Mouse (Mus musculus): ENCODE results near the gene Spag9. TPM values are rescaled to one million over a fixed set of nuclear protein-coding genes. Genes with fewer than 3 reads are reported as not detected.

The Spag9 gene
- polyA plus RNA-seq, 1 experiment from 2014 or later, result 89.3 TPM

GRCm38 (mm10) chr11:93987625-93988327 lies 8.1 kb upstream of the Spag9 start:
- H3K4me2 ChIP-seq, result no peak overlapping the region
- H3K9me3 ChIP-seq (replicated peaks), result no peaks in the 10 kb centered on the region
- no peak overlapping the region for H3K4me3 ChIP-seq
- no peaks in the 10 kb centered on the region for H3K36me3 ChIP-seq (ENCODE audit: poor library complexity, severe bottlenecking)
- WGBS, result 74% methylated on average over 8 of the region's 8 CpGs
- no peaks in the 10 kb centered on the region for H3K27me3 ChIP-seq
- ATAC-seq, result no peak
- no peak overlapping the region for H3K27ac ChIP-seq
- no peaks in the 10 kb centered on the region for H3K4me1 ChIP-seq
- H3K9ac ChIP-seq, result no peak overlapping the region

- no peak overlapping the region for H3K9ac ChIP-seq
- no peaks in the 10 kb centered on the region for H3K36me3 ChIP-seq (ENCODE audit: poor library complexity, severe bottlenecking)
- H3K9me3 ChIP-seq (replicated peaks), result no peaks in the 10 kb centered on the region
- H3K27ac ChIP-seq, result no peak overlapping the region
- no peak for ATAC-seq
- whole genome bisulfite sequencing, result 71% methylated on average over 12 of the region's 12 CpGs
- H3K4me2 ChIP-seq, result no peak overlapping the region
- no peaks in the 10 kb centered on the region for H3K27me3 ChIP-seq
- H3K4me1 ChIP-seq, result no peaks in the 10 kb centered on the region
- H3K4me3 ChIP-seq, result no peak overlapping the region
Observed at GRCm38 (mm10) chr11:93988328-93989062, 7.4 kb upstream of the Spag9 start.

- no peak overlapping the region for H3K27ac ChIP-seq
- 71% methylated on average over 5 of the region's 5 CpGs for WGBS
Observed at GRCm38 (mm10) chr11:93994531-93994930, 1.4 kb upstream of the Spag9 start.

GRCm38 (mm10) chr11:93995111-93995719 lies 676 bp upstream of the Spag9 start:
- H3K9ac ChIP-seq, result peak overlapping the region; percentile 83
- peak overlapping the region; percentile 99 for H3K4me2 ChIP-seq
- H3K36me3 ChIP-seq (ENCODE audit: poor library complexity, severe bottlenecking), result no peaks in the 10 kb centered on the region
- WGBS, result 14% methylated on average over 15 of the region's 15 CpGs
- ATAC-seq, result peak; percentile 29
- peak overlapping the region; percentile 88 for H3K4me3 ChIP-seq
- peaks cover 38% of the 10 kb centered on the region for H3K4me1 ChIP-seq
- peak overlapping the region; percentile 93 for H3K27ac ChIP-seq
- no peaks in the 10 kb centered on the region for H3K9me3 ChIP-seq (replicated peaks)
- H3K27me3 ChIP-seq, result no peaks in the 10 kb centered on the region

More at GRCm38 (mm10) chr11:93994531-93994930, 1.4 kb upstream of the Spag9 start:
- no peaks in the 10 kb centered on the region for H3K9me3 ChIP-seq (replicated peaks)
- no peaks in the 10 kb centered on the region for H3K27me3 ChIP-seq
- no peak for ATAC-seq
- no peak overlapping the region for H3K4me3 ChIP-seq
- peak overlapping the region; percentile 99 for H3K4me2 ChIP-seq
- peaks cover 36% of the 10 kb centered on the region for H3K4me1 ChIP-seq
- H3K36me3 ChIP-seq (ENCODE audit: poor library complexity, severe bottlenecking), result no peaks in the 10 kb centered on the region
- H3K9ac ChIP-seq, result no peak overlapping the region; the same call in 1 of the 2 replicates

- Histone ChIP-seq H3K36me3 (ENCODE audit: poor library complexity, severe bottlenecking) (no peaks in the 10 kb centered on the region), H3K9ac (peak overlapping the region; percentile 83), H3K4me1 (peaks cover 38% of the 10 kb centered on the region), H3K27me3 (no peaks in the 10 kb centered on the region), H3K4me2 (peak overlapping the region; percentile 99), H3K9me3 (replicated peaks) (no peaks in the 10 kb centered on the region), H3K27ac (peak overlapping the region; percentile 93), H3K4me3 (peak overlapping the region; percentile 88)
- under 1% methylated on average over 58 of the region's 58 CpGs for WGBS
- ATAC-seq, result peak; percentile 68
Observed at GRCm38 (mm10) chr11:93996306-93997140, 632 bp downstream of the Spag9 start.

- Histone ChIP-seq H3K9me3 (replicated peaks) (no peaks in the 10 kb centered on the region), H3K4me2 (peak overlapping the region; percentile 99), H3K4me1 (peaks cover 38% of the 10 kb centered on the region), H3K27ac (no peak overlapping the region), H3K9ac (peak overlapping the region; percentile 83), H3K27me3 (no peaks in the 10 kb centered on the region), H3K4me3 (peak overlapping the region; percentile 88), H3K36me3 (ENCODE audit: poor library complexity, severe bottlenecking) (no peaks in the 10 kb centered on the region)
- no peak for ATAC-seq
- 14% methylated on average over 13 of the region's 13 CpGs for WGBS
Observed at GRCm38 (mm10) chr11:93997141-93997775, 1.4 kb downstream of the Spag9 start.

- Histone ChIP-seq H3K36me3 (ENCODE audit: poor library complexity, severe bottlenecking) (no peaks in the 10 kb centered on the region), H3K4me3 (no peak overlapping the region), H3K9me3 (replicated peaks) (no peaks in the 10 kb centered on the region), H3K9ac (no peak overlapping the region), H3K27me3 (no peaks in the 10 kb centered on the region), H3K4me1 (peaks cover 38% of the 10 kb centered on the region), H3K27ac (no peak overlapping the region), H3K4me2 (no peak overlapping the region)
- no peak for ATAC-seq
Observed at GRCm38 (mm10) chr11:93999276-93999675, 3.4 kb downstream of the Spag9 start.

GRCm38 (mm10) chr11:94003346-94003745 lies 7.5 kb downstream of the Spag9 start:
- H3K4me2 ChIP-seq, result no peak overlapping the region
- 97% methylated on average over 2 of the region's 2 CpGs for WGBS
- H3K36me3 ChIP-seq (ENCODE audit: poor library complexity, severe bottlenecking), result no peaks in the 10 kb centered on the region
- no peak overlapping the region for H3K9ac ChIP-seq
- no peaks in the 10 kb centered on the region for H3K27me3 ChIP-seq
- no peak overlapping the region for H3K4me3 ChIP-seq
- H3K4me1 ChIP-seq, result peaks cover 12% of the 10 kb centered on the region
- no peak overlapping the region for H3K27ac ChIP-seq
- ATAC-seq, result no peak
- no peaks in the 10 kb centered on the region for H3K9me3 ChIP-seq (replicated peaks)

- WGBS, result 89% methylated on average over 5 of the region's 5 CpGs
- no peak for ATAC-seq
- no peak overlapping the region for H3K9ac ChIP-seq
- H3K9me3 ChIP-seq (replicated peaks), result no peaks in the 10 kb centered on the region
- H3K4me1 ChIP-seq, result no peaks in the 10 kb centered on the region
- H3K4me2 ChIP-seq, result no peak overlapping the region
- H3K27ac ChIP-seq, result no peak overlapping the region
- peaks cover 16% of the 10 kb centered on the region for H3K36me3 ChIP-seq (ENCODE audit: poor library complexity, severe bottlenecking)
- no peaks in the 10 kb centered on the region for H3K27me3 ChIP-seq
- no peak overlapping the region for H3K4me3 ChIP-seq
Observed at GRCm38 (mm10) chr11:94019091-94019490, 23.2 kb downstream of the Spag9 start.

GRCm38 (mm10) chr11:94020403-94020802 lies 24.5 kb downstream of the Spag9 start:
- WGBS, result 58% methylated on average over 6 of the region's 6 CpGs
- Histone ChIP-seq H3K4me3 (no peak overlapping the region), H3K36me3 (ENCODE audit: poor library complexity, severe bottlenecking) (peaks cover 16% of the 10 kb centered on the region), H3K4me1 (no peaks in the 10 kb centered on the region), H3K4me2 (no peak overlapping the region), H3K27ac (no peak overlapping the region), H3K9me3 (replicated peaks) (no peaks in the 10 kb centered on the region), H3K27me3 (no peaks in the 10 kb centered on the region), H3K9ac (no peak overlapping the region)
- ATAC-seq, result no peak

GRCm38 (mm10) chr11:94026289-94026688 lies 30.4 kb downstream of the Spag9 start:
- Histone ChIP-seq H3K4me2 (no peak overlapping the region), H3K27ac (no peak overlapping the region), H3K4me1 (no peaks in the 10 kb centered on the region), H3K36me3 (ENCODE audit: poor library complexity, severe bottlenecking) (no peaks in the 10 kb centered on the region), H3K4me3 (no peak overlapping the region), H3K9me3 (replicated peaks) (no peaks in the 10 kb centered on the region), H3K9ac (no peak overlapping the region), H3K27me3 (no peaks in the 10 kb centered on the region)
- no peak for ATAC-seq
- WGBS, result 94% methylated on average over 4 of the region's 4 CpGs

Data from forebrain, embryonic 13.5 days (tissue).